Mouse (Mus musculus) thymus, postnatal 0 days (tissue): ENCODE data around the gene Six4. TPM values are rescaled to one million over a fixed set of nuclear protein-coding genes. Genes with fewer than 3 reads are reported as not detected.
A peak's percentile ranks its signal among the peaks of the same experiment; 100 is the strongest.
"Not testable (repeated sequence)": the region's sequence is repeated elsewhere in the genome, so short reads cannot be mapped to it uniquely, and the experiment has no call there.

Source experiments
- DNase-seq: peaks from one replicate; pipeline ENCODE4 v3.0.0-alpha.2; 2015; ENCODE audit warnings: low spot score
- polyA plus RNA-seq: library from polyadenylated mRNA; unstranded; fragments of >200 nt; fragmentation: Nextera tagmentation; extraction: Ambion mirVana; gene quantifications from 2 replicates; pipeline ENCODE4 v1.2.1, GENCODE M21; 2015

Six4 gene
- 1.8 TPM in 2 replicates for polyA plus RNA-seq

DNA sequence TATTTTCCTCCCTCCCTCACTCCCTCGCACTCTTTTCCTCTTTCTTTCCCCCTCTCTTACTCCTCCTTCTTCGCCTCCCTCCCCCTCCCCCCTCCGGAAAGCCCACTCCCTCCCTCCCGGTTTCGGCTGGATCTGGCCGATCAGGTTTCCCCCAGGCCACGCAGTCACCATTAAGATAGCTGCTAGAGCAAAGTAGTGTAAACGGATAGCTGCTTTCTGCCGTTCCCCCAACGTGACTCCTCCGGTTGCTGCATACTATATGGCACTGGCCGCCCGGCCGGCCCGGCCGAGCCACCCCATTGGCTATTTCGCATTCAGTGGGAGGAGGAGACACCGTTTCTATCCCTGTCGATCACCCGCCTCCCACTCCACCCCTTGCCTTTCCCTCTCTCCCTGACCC, at the start of gene Six4:
TSS of gene Six4 (minus strand) at position 261 of the 400 bp plus-strand sequence.
- no peak for DNase-seq

DNA sequence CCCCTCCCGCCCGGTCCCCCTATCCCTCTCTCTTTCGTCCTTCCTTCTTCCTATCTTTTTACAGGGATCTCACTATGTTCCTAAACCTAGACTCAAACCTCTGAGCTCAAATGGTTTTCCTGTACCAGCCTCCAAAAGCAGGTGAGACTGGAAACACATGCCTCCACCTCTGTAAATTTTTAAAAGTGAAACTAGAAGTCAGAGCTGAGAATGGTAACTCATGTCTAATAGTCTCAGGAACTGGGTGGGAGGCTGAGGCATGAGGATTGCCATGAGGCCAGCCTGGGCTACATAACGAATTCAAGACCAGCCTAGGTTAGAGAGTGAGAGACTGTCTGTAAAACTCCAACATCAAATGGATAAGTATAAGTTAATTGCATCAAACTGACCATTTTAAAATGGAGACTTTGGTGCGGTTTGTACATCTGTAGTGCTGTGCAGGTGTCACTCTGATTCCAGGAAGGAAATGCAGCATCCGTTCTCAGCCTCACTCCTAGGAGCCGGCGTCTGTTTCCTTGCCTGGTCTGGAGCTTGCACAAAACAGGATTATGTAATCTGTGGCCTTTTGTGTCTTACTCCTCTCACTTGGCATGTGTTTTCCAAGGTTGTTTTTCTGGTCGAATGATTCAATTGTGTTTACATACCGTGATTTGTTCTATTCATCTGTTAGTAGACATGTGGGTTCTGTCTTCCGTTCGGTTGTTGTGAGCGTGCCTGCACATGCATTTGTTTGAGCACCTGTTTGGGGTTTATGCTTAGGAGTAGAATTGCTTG, 49.3 kb upstream of the Six4 start:
- peak; percentile 52 for DNase-seq

DNA sequence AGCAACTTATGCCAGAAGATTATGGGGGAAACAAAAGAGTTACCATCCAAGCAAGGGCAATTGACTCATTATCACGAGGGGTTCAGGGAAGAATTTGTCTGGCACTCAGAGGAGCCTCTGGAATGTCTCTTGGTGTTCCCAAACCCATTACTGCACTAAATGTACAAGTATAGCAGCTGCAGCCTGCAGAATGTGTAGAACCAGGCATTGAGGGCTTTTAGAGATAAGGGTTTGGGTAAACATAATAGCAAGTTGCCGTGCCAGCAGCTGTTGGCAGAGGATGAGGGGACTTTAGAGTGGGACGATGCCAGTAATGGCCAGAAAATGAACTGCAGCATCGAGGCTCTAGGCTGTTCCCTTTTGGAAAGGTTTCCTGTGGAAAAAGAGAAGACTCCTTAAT, 47.1 kb upstream of the Six4 start:
- DNase-seq = no peak

DNA sequence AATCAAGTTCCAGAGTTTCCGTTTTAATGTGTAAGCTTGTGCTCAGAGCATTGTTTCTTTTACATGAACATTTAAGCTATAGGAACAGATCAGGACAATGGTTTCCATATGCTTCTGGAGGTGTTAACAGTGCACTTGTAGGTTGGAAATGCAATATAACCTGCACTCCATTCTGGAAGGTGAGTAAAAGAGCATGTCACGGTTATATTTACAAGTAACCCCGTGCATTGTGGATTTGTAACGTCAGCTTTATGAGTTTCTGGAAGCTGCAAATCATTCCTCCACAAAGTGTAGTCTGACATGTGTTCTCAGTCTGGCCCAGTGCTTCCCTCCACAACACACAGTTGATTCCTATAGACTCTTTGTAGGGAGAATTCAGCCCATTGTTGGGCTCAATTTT, 40.9 kb upstream of the Six4 start:
- no peak for DNase-seq

DNA sequence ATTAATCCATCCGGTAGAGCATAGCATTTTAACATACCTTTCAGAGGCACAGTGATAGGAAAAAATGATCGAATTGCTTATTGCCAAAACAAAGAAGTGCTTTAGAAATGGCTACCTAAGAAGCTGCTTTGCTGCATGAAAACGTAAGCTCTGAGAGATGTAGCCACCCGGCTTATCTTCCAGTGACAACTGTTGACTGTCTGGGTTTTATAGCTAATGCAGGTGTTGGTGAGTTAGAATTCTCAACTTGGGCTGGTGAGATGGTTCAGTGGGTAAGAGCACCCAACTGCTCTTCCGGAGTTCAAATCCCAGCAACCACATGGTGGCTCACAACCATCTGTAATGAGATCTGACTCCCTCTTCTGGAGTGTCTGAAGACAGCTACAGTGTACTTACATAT, 37.8 kb upstream of the Six4 start:
- not testable (repeated sequence) for DNase-seq

DNA sequence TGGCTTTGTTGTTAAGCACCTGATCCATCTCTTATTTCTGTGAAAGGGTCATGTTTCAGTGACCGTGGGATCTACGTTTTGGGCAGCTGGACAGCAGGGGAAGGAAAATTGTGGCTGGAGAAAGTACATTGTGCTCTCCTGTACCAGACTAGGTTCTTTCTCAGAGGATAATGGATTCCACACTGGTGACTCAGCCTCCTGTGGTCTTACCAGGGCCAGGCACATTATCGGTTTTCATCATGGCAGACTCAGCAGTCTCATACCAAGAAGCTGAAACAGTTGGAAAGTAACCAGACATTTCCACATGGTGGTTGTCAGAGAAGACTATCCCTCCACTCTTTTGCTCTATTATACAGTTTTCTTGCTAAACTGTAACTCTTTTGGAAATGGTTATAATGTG, 34.0 kb upstream of the Six4 start:
- DNase-seq = no peak

DNA sequence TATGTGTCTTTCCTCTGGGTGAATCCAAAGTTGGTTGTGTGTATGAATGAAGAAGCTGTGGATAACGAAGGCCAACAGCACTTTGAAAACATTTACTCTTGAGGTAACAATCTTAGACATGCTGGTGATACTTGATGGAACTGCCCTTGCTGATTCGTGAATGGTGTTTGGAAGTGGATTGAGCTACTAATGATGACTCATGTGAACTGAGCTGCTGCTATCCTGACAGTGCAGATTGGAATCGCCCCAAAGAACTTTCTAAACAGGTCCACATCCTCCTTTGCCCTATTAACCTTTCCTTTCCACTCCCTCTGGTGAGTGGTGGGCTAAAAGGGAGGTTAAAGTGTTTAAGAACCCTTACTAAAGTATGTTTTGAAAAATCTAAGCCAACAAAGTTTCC, 27.5 kb upstream of the Six4 start:
- DNase-seq = no peak

DNA sequence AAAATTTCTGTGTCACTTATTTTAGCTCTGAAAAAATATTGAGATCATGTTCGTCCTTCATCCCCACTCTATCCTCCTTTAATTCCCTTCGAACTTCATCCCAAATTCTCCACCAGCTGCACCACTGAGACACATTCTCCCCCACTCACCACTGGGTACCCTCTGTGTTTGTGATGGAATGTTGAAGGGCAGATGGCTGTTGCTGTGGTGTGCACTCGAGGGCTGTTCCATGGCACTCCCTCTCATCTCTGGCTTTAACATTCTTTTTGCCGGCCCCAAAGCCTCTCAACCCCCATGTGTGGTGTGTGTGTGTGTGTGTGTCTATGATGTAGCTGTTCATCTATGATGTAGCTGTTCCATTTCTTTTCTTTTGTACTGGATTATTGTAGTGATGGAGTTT, 12.0 kb upstream of the Six4 start:
- DNase-seq = no peak

DNA sequence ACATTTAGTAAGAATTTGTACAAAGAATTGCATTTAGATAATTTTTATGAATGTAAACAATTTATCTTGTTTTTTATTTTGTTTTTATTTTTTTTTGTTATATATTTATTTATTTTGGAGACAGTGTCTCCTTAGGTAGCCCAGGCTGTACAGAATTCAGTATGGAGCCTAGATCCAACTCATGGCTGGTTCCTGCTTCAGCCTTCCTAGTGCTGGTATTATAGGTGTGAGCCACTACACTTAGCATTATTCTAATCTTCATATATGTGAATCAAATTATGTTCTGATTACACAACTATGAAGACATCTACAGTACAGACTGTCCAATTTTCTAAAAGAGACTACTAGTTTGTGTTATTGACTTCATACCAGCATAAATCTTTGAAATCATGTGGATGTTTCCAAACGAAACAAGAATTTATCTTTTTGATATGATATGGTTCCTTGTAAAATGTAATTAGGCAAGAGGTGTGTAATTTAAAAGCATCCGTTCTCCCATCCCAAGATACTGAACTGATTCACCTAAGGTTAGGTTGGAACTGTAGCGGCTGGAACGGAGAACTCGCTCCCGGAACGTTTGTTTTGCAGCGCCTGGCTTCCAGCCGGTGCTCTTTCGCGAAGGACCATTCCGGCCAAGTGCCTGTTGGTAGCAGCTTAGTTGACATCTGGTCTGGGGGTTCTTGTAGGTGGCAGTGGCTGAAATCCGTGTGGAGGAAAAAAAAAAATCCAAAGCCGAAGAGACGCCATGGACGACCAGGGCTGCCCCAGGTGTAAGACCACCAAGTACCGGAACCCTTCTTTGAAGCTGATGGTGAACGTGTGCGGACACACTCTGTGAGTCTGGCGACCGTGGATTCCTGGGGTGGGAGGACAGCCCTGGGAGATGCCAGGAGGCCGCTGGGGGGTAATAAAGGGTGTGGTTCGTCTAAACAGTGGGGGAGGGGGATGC, 10.1 kb upstream of the Six4 start, which contains the start of gene Mnat1:
TSS of gene Mnat1 (plus strand) at position 625 of the 949 bp plus-strand sequence.
- DNase-seq = peak; percentile 79

DNA sequence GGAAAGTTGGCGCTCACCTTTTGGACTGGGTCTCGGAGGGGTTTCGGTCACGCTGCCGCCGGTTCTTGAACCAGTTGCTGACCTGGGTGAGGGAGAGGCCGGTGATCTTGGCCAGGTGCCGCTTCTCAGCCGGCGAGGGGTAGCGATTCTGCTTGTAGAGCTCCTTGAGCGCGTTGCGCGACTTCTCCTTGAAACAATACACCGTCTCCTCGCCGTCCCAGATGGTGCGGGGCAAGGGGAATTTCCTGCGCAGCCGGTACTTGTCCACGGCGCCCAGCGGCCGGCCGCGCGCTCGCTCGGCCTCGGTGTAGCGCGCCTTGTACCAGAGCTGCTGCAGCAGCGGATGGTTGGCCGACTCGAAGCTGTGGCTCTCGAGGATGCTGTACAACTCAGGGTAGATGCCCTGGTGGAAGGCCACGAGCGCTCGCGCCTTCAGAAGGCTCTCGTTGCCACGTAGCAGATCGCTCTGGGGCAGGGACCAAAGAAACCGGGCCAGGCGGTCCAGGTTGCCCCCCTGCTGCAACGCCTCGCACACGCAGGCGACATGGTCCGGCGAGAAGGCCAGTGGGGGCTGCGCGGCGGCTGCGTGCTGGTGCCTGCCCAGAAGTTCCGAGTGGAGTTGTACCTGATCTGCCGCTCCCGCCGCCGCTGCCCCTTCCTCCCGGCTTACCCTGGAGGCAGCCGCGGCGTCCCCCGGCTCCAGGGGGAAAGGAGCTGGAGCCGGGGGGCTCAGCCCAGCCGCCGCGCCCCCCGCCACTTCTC, 749 bp downstream of the Six4 start:
- peak; percentile 7 for DNase-seq

DNA sequence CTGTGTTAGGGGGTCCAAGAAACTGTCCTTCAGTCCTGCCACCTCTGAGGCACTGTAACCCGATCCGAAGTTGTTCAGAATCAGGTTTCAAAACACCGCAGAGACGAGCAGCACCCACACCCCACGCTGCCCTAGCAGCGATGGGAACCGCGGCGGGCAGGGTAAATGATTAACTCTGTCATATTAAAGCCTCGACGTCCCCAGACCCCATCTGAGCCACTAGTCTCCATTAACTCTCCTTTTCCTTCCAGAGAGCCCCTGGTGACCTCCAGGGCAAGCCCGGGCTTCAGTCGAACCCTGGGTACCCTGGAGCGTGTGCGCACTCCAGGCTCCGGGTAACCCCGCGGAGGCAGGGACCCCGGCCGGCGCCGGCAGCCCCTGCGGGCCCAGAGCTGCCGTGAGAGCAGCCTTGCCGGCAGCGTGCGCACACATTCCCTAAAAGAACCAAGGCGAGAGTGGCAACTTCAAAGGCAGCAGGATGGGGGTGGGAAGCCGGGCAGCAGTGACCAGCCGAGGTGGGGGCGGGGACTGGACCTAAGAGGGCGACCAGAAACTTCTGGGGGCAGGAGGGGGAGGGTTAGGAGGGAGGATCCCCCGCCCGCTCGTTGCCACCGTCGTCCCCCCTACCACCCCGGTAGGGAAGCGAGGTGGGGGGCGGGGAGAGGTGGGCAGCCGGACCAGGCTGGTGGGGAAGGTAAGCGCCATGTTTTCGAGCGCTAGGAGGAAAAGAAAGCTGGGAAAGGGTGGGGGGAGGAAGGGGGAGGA, 1.5 kb downstream of the Six4 start:
- peak; percentile 16 for DNase-seq

DNA sequence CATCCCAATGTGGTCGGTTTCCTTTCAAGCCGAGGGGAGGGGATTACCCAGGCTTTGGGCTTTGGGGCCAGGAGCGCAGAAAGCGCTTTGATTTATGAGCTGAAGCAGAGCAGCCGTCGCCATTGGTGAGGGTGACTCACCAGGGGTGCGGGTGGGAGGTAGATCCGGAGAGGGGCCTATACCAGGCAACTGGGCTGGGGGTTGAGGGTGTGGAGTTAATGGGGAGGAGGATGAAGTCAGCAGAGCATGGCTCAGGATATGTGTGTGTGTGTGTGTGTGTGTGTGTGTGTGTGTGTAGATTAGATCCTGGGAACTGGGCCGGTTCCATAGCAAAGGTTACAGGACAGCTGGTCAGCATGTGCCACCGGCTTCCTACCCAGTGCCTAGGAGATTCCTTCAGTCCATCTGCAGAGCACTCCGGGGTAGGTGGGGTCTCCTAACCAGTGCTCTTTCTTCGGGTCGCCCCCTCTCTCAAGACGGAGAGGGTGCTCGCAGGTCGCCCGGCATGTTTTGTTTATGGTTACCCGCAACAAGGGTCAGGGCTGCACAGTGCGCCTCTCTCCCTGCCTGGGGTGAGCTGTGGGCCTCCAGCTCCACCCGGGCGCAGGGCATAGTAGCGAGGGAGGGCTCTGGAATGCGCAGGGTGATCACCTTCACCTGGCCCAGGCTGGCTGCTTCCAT, 2.7 kb downstream of the Six4 start:
- no peak for DNase-seq

DNA sequence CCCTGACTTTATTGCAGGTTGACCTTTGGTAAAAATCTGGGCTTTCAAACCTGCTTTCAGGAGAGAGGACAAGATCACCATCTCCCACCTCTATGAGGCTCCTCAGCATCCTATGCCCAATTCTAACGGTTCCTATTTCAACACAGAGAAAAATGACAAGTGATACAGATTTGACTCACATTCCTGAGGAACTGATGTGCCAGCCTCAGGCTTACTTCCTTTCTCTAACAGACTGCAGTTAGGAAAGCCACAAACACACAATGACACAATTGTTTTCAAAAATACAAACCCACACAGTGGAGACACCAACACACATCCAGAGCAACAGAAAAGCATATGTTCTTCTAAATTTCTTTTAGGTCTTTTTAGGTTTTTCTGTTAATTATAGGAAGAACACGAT, 5.4 kb downstream of the Six4 start:
- no peak for DNase-seq

DNA sequence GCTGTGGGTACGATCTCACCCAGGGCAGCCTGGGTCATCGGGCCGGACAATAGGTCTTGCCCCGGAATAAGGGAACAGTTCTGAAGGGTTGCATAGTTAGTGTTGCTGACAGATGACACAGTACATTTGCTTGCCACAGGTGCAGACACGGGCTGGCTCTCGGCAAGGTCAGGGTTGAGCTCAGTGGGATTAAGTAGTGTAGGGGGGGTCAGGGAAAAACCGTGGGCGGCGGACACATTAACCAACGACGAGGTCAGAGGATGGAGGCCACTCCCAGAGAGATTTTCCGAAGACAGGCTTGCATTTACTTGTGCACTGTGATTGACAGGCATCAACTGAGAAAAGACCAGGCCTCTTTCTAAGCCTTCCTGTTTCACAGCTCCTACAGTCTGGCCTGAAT, 9.5 kb downstream of the Six4 start:
- no peak for DNase-seq

DNA sequence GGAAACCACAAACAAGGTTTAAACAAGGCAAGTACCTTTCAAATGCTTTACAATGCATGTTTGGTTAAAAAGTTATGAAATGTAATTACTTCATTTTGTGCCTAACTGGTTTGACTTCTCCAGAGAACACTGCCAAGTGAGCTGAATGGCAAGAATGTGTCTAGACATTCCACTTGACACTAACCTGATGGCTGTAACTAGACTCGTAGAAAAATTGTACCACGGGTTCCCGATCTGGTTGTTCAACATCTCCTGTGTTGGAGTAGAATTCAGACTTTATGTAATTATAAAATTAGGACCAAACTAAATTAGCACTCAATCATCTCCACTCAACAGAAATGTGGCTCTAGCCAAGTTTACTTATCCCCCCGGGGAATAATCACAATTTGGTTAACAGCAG, 14.7 kb downstream of the Six4 start:
- no peak for DNase-seq

DNA sequence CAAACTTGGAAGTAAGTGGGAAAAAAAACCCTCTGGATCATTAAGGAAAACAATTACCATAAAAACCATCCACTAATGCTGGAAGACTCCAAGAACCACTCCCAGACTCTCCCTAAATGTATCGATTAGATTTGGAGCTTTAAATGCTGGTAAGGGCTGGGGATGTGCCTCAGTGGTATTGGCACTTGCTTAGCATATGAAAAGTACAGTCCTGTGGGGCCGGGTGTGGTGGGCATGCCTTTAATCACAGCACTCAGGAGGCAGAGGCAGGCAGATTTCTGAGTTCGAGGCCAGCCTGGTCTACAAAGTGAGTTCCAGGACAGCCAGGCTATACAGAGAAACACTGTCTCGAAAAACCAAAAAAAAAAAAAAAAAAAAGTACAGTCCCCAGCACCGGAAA, 17.1 kb downstream of the Six4 start:
- not testable (repeated sequence) for DNase-seq

DNA sequence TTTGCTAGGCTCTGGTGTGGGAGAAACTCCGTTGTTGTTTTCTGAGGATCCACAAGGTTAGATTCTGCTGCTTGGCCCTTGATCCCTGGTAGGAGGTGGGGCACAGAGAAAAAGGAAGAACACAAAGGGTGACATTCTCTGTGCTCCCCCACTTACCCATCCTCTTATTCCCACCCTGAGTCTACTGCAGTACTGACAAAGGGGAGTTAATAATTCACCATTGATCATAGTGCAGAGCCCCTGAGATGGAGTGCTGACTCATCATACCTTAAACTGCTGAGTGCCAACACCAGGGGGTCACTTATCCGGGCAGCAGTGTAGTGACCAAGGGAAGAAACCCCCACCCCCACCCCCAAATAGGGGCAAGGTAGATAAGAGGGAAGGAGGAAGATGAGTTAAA, 18.7 kb downstream of the Six4 start:
- no peak for DNase-seq

DNA sequence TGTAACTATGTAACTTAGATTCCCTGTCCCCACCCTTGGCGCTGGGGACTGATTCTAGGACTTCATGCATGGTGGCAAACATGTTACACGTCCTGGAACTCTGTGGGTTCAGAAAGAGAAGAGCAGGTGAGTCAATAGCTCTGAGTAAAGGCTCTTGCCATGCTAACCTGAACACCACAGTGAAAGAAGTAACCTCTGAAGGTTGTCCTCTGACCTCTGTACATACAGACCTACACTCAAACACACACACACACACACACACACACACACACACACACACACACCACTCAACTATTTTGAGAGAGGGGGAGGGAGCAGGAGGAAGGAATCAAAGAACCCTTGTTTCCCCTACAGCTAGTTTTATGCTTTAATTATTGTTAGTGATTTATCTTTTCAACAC, 19.1 kb downstream of the Six4 start:
- no peak for DNase-seq

DNA sequence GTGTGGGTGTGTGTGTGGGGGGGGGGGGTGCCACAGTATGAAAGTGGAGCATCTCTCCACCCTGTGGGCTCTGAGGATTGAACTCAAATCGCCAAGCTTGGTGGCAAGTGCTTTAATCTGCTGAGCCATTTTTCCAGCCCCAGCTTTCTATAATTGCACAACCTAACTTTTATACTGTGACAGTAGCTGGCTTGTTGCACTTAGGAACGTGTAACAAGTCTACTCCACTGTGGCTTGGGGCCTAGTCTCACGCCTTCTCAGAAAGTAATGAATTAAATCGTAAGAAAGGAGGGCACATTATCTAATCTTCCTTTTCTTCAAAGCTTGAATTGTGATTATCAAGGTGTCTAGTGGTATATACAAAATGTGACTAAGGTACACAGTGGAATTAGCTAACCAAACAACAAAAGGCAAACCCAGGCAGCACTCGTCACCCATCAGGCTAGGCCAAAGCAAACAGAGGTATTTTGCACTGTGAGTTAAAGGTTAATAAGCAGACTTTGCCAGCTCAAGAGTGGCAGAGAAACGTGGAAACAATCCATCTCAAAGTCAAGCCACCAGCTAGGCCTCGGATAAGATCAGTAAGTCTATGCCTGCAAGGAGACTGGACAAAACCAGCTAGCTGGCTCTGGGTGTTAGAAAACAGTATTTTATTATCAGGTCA, 22.5 kb downstream of the Six4 start:
- DNase-seq = no peak

DNA sequence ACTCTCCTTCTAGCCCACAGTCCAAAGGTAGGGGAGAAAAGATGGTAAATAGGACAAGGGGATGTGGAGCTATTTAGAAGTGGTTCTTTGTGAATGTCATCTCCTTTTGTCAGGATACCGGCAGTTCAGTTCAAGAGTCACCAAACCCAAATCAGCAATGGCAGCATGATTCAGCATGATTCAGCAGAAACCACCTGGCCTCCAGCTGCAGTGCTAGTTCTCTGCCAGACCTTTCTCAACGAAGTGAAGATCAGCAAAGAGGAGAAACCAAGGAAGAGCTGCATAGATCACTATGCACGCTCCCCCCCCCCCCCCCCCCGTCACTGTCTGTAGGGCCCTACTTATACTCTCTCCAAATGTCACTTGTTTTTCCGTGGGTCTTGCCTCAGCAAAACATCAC, 24.3 kb downstream of the Six4 start:
- DNase-seq = peak; percentile 10
